ENCODE assay signal across 15 mouse cellular contexts in genomic region chr7:89891412-89891811, GRCm38 (mm10). TPM values are rescaled to one million over a fixed set of nuclear protein-coding genes. Genes with fewer than 3 reads are reported as not detected.
DNase-seq lines count a peak whose midpoint lies in the region; ATAC-seq and TF ChIP-seq lines count a peak whose summit lies in the region.
"Had no signal": no experiment of that assay in that cellular context is flagged by ENCODE, and none has a peak within 500 bp of the region (broad histone marks: within the 10 kb centered on the region; RNA-seq: fewer than 3 reads in every experiment).

No protein-coding gene starts in this region.

- no peak for DNase-seq in neural tube, embryonic 10.5 days (ENCODE audit: extremely low spot score, low spot score)
- DNase-seq in limb, embryonic 14.5 days (ENCODE audit: low spot score), result peak; percentile 37
- DNase-seq in adrenal gland, adult 2 months, result no peak
- DNase-seq: adrenal gland, adult 8-10 months; cerebellum, adult 11-12 months; cerebellum, adult 2 months; cerebellum, adult 9-10 months had no signal

- H3K36me3 ChIP-seq in neural tube, embryonic 14.5 days (ENCODE audit: control insufficient read depth, insufficient read depth, low read length), result no peaks in the 10 kb centered on the region
- no peaks in the 10 kb centered on the region for H3K36me3 ChIP-seq in limb, embryonic 13.5 days
- H3K36me3 ChIP-seq in limb, embryonic 14.5 days (ENCODE audit: control insufficient read depth, insufficient read depth, low read length), result no peaks in the 10 kb centered on the region
- H3K36me3 ChIP-seq in intestine, embryonic 15.5 days, result no peaks in the 10 kb centered on the region
- H3K36me3 ChIP-seq: embryonic facial prominence, embryonic 10.5 days; embryonic facial prominence, embryonic 12.5 days; forebrain, embryonic 15.5 days had no signal

- ATAC-seq in neural tube, embryonic 14.5 days (ENCODE audit: low read depth), result peak; percentile 54
- peak; percentile 83 for ATAC-seq in limb, embryonic 13.5 days (ENCODE audit: low FRiP score, low read depth)
- peak; percentile 63 for ATAC-seq in limb, embryonic 14.5 days (ENCODE audit: low FRiP score, low read depth)
- ATAC-seq in intestine, embryonic 15.5 days, result no peak
- ATAC-seq: forebrain, embryonic 13.5 days; forebrain, embryonic 15.5 days had no signal

- no peaks in the 10 kb centered on the region for H3K4me1 ChIP-seq in neural tube, embryonic 14.5 days (ENCODE audit: control insufficient read depth, insufficient read depth, low read length)
- H3K4me1 ChIP-seq in limb, embryonic 13.5 days, result peaks cover 12% of the 10 kb centered on the region
- peaks cover 3% of the 10 kb centered on the region; the same call in 1 of the 2 replicates for H3K4me1 ChIP-seq in limb, embryonic 14.5 days (ENCODE audit: control insufficient read depth, insufficient read depth, low read length)
- H3K4me1 ChIP-seq in intestine, embryonic 15.5 days (replicated peaks), result no peaks in the 10 kb centered on the region
- H3K4me1 ChIP-seq: embryonic facial prominence, embryonic 10.5 days; embryonic facial prominence, embryonic 12.5 days; forebrain, embryonic 13.5 days; forebrain, embryonic 15.5 days had no signal

- no peak overlapping the region for H3K4me2 ChIP-seq in neural tube, embryonic 14.5 days (ENCODE audit: low read depth, low read length)
- peak overlapping the region; percentile 43 for H3K4me2 ChIP-seq in limb, embryonic 13.5 days (replicated peaks)
- H3K4me2 ChIP-seq in limb, embryonic 14.5 days (replicated peaks; ENCODE audit: low read depth, low read length, severe bottlenecking), result peak overlapping the region; percentile 13
- H3K4me2 ChIP-seq in intestine, embryonic 15.5 days (replicated peaks), result no peak overlapping the region
- H3K4me2 ChIP-seq: embryonic facial prominence, embryonic 12.5 days; forebrain, embryonic 13.5 days; forebrain, embryonic 15.5 days had no signal

- no peak for TF ChIP-seq POLR2A in limb, embryonic 14.5 days (IDR thresholded peaks at IDR 0.05; ENCODE audit: borderline replicate concordance, extremely low read depth, insufficient read depth, insufficient read length)

- H3K9me3 ChIP-seq in neural tube, embryonic 14.5 days (ENCODE audit: control insufficient read depth, low read length), result no peaks in the 10 kb centered on the region
- no peaks in the 10 kb centered on the region for H3K9me3 ChIP-seq in limb, embryonic 13.5 days
- no peaks in the 10 kb centered on the region for H3K9me3 ChIP-seq in limb, embryonic 14.5 days (ENCODE audit: control insufficient read depth, low read length)
- H3K9me3 ChIP-seq in intestine, embryonic 15.5 days, result no peaks in the 10 kb centered on the region
- H3K9me3 ChIP-seq: embryonic facial prominence, embryonic 10.5 days; embryonic facial prominence, embryonic 12.5 days; forebrain, embryonic 13.5 days; forebrain, embryonic 15.5 days had no signal

- no peak overlapping the region for H3K27ac ChIP-seq in neural tube, embryonic 14.5 days (ENCODE audit: low read depth, low read length)
- no peak overlapping the region for H3K27ac ChIP-seq in limb, embryonic 13.5 days
- H3K27ac ChIP-seq in limb, embryonic 14.5 days (replicated peaks; ENCODE audit: low read depth, low read length), result no peak overlapping the region
- H3K27ac ChIP-seq in intestine, embryonic 15.5 days, result no peak overlapping the region
- H3K27ac ChIP-seq: embryonic facial prominence, embryonic 10.5 days; embryonic facial prominence, embryonic 12.5 days; forebrain, embryonic 13.5 days; forebrain, embryonic 15.5 days had no signal

- H3K27me3 ChIP-seq in neural tube, embryonic 14.5 days (ENCODE audit: control insufficient read depth, insufficient read depth, low read length), result no peaks in the 10 kb centered on the region
- H3K27me3 ChIP-seq in limb, embryonic 13.5 days, result 0 out of 2 replicates have a peak, but pooled peaks cover 2% of the 10 kb centered on the region
- H3K27me3 ChIP-seq in limb, embryonic 14.5 days (ENCODE audit: control insufficient read depth, insufficient read depth, low read length), result no peaks in the 10 kb centered on the region
- no peaks in the 10 kb centered on the region for H3K27me3 ChIP-seq in intestine, embryonic 15.5 days (replicated peaks)
- H3K27me3 ChIP-seq: embryonic facial prominence, embryonic 12.5 days; forebrain, embryonic 13.5 days; forebrain, embryonic 15.5 days had no signal

- H3K4me3 ChIP-seq in neural tube, embryonic 14.5 days (ENCODE audit: low read depth, low read length), result no peak overlapping the region
- H3K4me3 ChIP-seq in limb, embryonic 13.5 days, result no peak overlapping the region
- no peak overlapping the region for H3K4me3 ChIP-seq in limb, embryonic 14.5 days (replicated peaks; ENCODE audit: low read length)
- no peak overlapping the region for H3K4me3 ChIP-seq in intestine, embryonic 15.5 days (replicated peaks)
- H3K4me3 ChIP-seq: embryonic facial prominence, embryonic 10.5 days; embryonic facial prominence, embryonic 12.5 days; forebrain, embryonic 13.5 days; forebrain, embryonic 15.5 days had no signal

- WGBS in neural tube, embryonic 14.5 days, result 43% methylated on average over 5 of the region's 5 CpGs
- 46% methylated on average over 5 of the region's 5 CpGs for WGBS in limb, embryonic 13.5 days
- 39% methylated on average over 5 of the region's 5 CpGs for WGBS in limb, embryonic 14.5 days
- 76% methylated on average over 5 of the region's 5 CpGs for WGBS in intestine, embryonic 15.5 days

- H3K9ac ChIP-seq in neural tube, embryonic 14.5 days (replicated peaks; ENCODE audit: low read depth, low read length), result no peak overlapping the region
- H3K9ac ChIP-seq in limb, embryonic 13.5 days, result no peak overlapping the region
- H3K9ac ChIP-seq in limb, embryonic 14.5 days (ENCODE audit: low read depth, low read length, severe bottlenecking), result no peak overlapping the region
- no peak overlapping the region for H3K9ac ChIP-seq in intestine, embryonic 15.5 days
- H3K9ac ChIP-seq: embryonic facial prominence, embryonic 12.5 days; forebrain, embryonic 13.5 days; forebrain, embryonic 15.5 days had no signal

RNA-seq across cellular contexts. Expression of gene Ccdc81, which starts 12.0 kb away (rescaled TPM):
- polyA plus RNA-seq in neural tube, embryonic 14.5 days (2014; fragmentation: Nextera tagmentation; extraction: Ambion mirVana), result 0.52 and 0.66 TPM in 2 replicates
- polyA plus RNA-seq in limb, embryonic 13.5 days (2015; fragmentation: Nextera tagmentation; extraction: Ambion mirVana), result 0.13 and 0.24 TPM in 2 replicates
- 0.16 and 0.19 TPM in 2 replicates for polyA plus RNA-seq in limb, embryonic 14.5 days (2012; rRNA removed)
- not detected in 2 replicates for polyA plus RNA-seq in limb, embryonic 14.5 days (2014; fragmentation: Nextera tagmentation; extraction: Ambion mirVana)
- polyA plus RNA-seq in intestine, embryonic 15.5 days (2015; fragmentation: Nextera tagmentation; extraction: Ambion mirVana), result not detected in 2 replicates
- total RNA-seq in adrenal gland, adult 2 months (2021), result under 1 TPM; 0.14 to 0.28 TPM
- not detected in 2 replicates for polyA plus RNA-seq in adrenal gland, adult 2 months (2012; rRNA removed)
- total RNA-seq: MEL had no signal

RNA-seq across cellular contexts. Expression of gene Hikeshi, which starts 49.6 kb away (rescaled TPM):
- 138 and 155 TPM in 2 replicates for polyA plus RNA-seq in neural tube, embryonic 14.5 days (2014; fragmentation: Nextera tagmentation; extraction: Ambion mirVana)
- polyA plus RNA-seq in limb, embryonic 13.5 days (2015; fragmentation: Nextera tagmentation; extraction: Ambion mirVana), result 124 and 134 TPM in 2 replicates
- 69.6 and 71.4 TPM in 2 replicates for polyA plus RNA-seq in limb, embryonic 14.5 days (2012; rRNA removed)
- polyA plus RNA-seq in limb, embryonic 14.5 days (2014; fragmentation: Nextera tagmentation; extraction: Ambion mirVana), result 124 and 126 TPM in 2 replicates
- polyA plus RNA-seq in intestine, embryonic 15.5 days (2015; fragmentation: Nextera tagmentation; extraction: Ambion mirVana), result 141 and 153 TPM in 2 replicates
- 10 to 100 TPM; 84.6 to 85.3 TPM for total RNA-seq in adrenal gland, adult 2 months (2021)
- polyA plus RNA-seq in adrenal gland, adult 2 months (2012; rRNA removed), result 36.6 and 69.6 TPM in 2 replicates

Comparison
In these comparisons a context has a peak if more than half of its experiments do, and no peak if none do; other contexts are left out.
1. H3K4me2 ChIP-seq: peak in limb, embryonic 13.5 days (single experiment) and limb, embryonic 14.5 days (single experiment); none in neural tube, embryonic 14.5 days (single experiment) and intestine, embryonic 15.5 days (single experiment).